Mouse (Mus musculus): ENCODE results near the gene Aox2. TPM values are rescaled to one million over a fixed set of nuclear protein-coding genes. Genes with fewer than 3 reads are reported as not detected.

The Aox2 gene
- polyA plus RNA-seq, 2 experiments: 0.01 TPM; not detected in 1

DNA sequence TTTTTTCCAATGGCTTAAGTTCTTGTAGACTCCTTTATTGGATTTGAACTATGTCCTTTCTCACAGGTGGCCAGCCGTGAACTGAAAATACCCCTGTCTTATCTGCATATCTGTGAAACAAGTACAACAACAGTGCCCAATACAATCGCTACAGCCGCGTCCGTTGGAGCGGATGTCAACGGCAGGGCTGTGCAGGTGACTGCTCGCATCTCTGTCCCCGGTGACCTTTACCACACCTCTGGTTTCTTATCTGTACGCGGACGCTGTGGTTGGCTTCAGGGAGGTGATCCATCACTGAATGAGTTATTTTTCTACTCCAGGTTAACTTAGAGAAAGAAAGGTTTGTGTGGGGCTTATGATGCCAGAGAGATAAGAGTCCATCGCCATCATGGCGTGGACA, 68.0 kb downstream of the Aox2 start:
- Histone ChIP-seq H3K27ac (no peak overlapping the region), H3K4me3 (ENCODE audit: insufficient read depth in 1 of 2, low read depth in 2 of 2, low read length in 2 of 2) (no peak overlapping the region), H3K9me3 (ENCODE audit: control insufficient read depth, low read length) (no peaks in the 10 kb centered on the region), H3K4me1 (replicated peaks; ENCODE audit: control insufficient read depth in 2 of 2, insufficient read depth in 2 of 2, low read length in 1 of 2) (no peaks in the 10 kb centered on the region), H3K9ac (replicated peaks) (no peak overlapping the region), H3K36me3 (replicated peaks; ENCODE audit: control insufficient read depth, insufficient read depth, low read depth) (no peaks in the 10 kb centered on the region), H3K4me2 (ENCODE audit: low read depth) (no peak overlapping the region), H3K27me3 (ENCODE audit: control insufficient read depth, insufficient read depth, low read length) (no peaks in the 10 kb centered on the region)
- 71% methylated on average over 14 of the region's 14 CpGs for WGBS (ENCODE audit: insufficient replicate concordance)
- no peak for ATAC-seq (ENCODE audit: insufficient read depth)
- no peak for DNase-seq (ENCODE audit: low read depth in 3 of 3, low spot score in 3 of 3)
- TF ChIP-seq EP300 (IDR thresholded peaks at IDR 0.05; ENCODE audit: low read depth): no peak
- TF ChIP-seq CTCF (IDR thresholded peaks at IDR 0.05; ENCODE audit: low read depth): no peak

DNA sequence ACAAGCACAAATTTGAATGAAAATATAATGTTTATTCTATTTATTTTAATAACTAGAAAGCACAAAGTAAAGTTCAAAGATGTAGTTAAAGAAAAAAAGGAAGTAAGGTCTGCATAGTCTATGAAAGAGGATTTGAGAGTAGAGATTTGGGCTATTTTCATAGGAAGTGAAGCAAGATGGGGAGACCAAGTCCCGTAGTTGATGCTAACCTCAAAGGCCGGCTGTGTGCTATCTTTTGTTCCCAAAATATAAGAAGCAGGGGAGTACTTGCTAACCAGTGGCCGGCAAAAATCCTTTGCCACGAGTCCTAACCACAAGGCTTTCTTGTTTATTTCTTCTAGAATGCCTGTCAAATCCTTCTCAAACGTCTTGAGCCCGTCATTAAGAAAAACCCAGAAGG, 70.6 kb downstream of the Aox2 start:
- ATAC-seq (ENCODE audit: insufficient read depth): no peak
- H3K4me1 ChIP-seq (replicated peaks; ENCODE audit: control insufficient read depth in 2 of 2, insufficient read depth in 2 of 2, low read length in 1 of 2): no peaks in the 10 kb centered on the region; a peak in 1 of 4 replicates
- TF ChIP-seq EP300 (IDR thresholded peaks at IDR 0.05; ENCODE audit: low read depth): no peak

DNA sequence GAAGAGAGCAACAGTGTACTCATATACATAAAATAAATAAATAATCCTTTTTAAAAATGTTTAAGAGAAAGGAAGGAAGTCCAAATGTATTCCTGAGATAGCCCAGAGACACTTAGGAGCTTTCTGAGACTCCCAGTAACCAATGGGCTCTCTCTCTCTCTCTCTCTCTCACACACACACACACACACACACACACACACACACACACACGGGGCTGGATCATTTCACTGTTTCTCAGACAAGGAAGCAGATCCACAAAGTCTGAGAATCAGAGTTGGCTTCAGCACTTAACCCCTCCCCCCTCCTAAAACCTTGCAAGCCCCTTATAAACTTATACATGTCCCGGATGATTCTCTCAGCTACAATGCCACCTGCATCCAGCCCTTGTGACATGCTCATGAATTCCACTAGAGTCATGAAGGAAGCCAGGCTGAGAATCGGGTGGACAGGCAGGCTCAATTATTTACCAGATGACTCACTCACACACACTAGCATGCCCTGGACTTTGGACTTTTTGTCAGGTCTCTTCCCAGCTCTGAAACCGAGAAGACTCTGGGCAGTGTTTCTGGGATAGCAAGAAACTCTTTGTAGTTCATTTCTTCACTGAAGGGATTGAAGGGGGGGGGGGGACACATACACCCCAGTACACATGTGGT, 75.2 kb downstream of the Aox2 start:
- no peak overlapping the region for H3K27ac ChIP-seq
- H3K9me3 ChIP-seq (ENCODE audit: control insufficient read depth, low read length): no peaks in the 10 kb centered on the region
- WGBS (ENCODE audit: insufficient replicate concordance): 40% methylated on average over 4 of the region's 4 CpGs
- H3K9ac ChIP-seq (replicated peaks): no peak overlapping the region
- H3K27me3 ChIP-seq (ENCODE audit: control insufficient read depth, insufficient read depth, low read length): no peaks in the 10 kb centered on the region
- DNase-seq (ENCODE audit: low read depth in 3 of 3, low spot score in 3 of 3) (peak; percentile 17 to 25 (median 17)), ATAC-seq (ENCODE audit: insufficient read depth) (peak; percentile 51; the same call in 1 of the 2 replicates)
- no peak overlapping the region for H3K4me2 ChIP-seq (ENCODE audit: low read depth)
- H3K4me3 ChIP-seq (ENCODE audit: insufficient read depth in 1 of 2, low read depth in 2 of 2, low read length in 2 of 2): no peak overlapping the region
- no peaks in the 10 kb centered on the region for H3K36me3 ChIP-seq (replicated peaks; ENCODE audit: control insufficient read depth, insufficient read depth, low read depth)
- TF ChIP-seq CTCF (IDR thresholded peaks at IDR 0.05; ENCODE audit: low read depth) (no peak), EP300 (IDR thresholded peaks at IDR 0.05; ENCODE audit: low read depth) (no peak)
- peaks cover 0 to 2% of the 10 kb centered on the region in 2 experiments; a peak in 2 of 4 replicates for H3K4me1 ChIP-seq (replicated peaks; ENCODE audit: control insufficient read depth in 2 of 2, insufficient read depth in 2 of 2, low read length in 1 of 2)

More for the DNA sequence above, 70.6 kb downstream of the Aox2 start:
- 30% methylated on average over 6 of the region's 6 CpGs for WGBS (ENCODE audit: insufficient replicate concordance)
- DNase-seq (ENCODE audit: low read depth in 3 of 3, low spot score in 3 of 3): no peak
- H3K9ac ChIP-seq (replicated peaks): no peak overlapping the region
- H3K9me3 ChIP-seq (ENCODE audit: control insufficient read depth, low read length): no peaks in the 10 kb centered on the region
- H3K4me2 ChIP-seq (ENCODE audit: low read depth): no peak overlapping the region
- H3K27ac ChIP-seq: no peak overlapping the region
- no peak overlapping the region for H3K4me3 ChIP-seq (ENCODE audit: insufficient read depth in 1 of 2, low read depth in 2 of 2, low read length in 2 of 2)
- H3K27me3 ChIP-seq (ENCODE audit: control insufficient read depth, insufficient read depth, low read length): no peaks in the 10 kb centered on the region
- no peaks in the 10 kb centered on the region for H3K36me3 ChIP-seq (replicated peaks; ENCODE audit: control insufficient read depth, insufficient read depth, low read depth)

DNA sequence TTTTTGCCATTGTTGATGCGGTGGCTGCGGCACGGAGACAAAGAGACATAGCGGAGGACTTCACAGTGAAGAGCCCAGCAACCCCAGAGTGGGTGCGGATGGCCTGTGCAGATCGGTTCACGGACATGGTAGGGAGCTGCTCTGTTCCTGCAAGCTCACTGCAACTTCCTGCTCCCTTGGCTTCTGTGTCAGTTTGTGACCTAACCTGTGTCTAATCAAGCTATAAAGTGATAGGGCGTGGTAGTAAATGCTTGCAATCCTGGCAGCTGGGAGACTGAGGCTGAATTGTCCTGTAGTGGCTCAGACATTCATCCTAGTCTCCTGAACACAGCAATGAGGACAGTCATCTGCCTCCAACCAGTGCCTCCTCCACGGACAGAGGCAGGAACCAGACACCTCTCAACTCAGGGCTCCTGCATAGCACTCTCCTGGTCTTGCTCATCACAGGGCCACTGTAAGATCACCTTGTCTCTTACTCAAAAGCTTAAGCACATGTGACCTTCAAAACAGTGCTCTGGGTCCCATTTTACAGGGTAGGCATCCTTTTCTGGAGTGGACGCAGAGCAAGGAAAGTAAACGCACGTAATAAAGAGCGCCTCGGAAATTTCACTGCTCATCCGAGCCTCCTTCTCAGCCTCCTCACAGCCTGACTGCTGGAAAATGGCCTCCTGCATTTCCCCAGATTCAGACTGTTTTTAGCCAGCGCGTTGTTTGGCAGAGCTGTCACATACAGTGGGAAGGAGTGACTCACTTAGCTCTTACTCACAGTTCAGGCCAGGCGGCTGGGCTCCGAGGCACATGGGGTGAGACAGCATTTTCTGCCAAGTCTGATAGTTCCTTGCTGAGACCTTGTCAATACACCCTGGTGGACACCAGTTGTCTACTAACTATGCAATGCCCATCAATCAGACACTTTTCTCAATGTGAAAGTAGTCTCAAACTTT, 81.1 kb downstream of the Aox2 start:
- Histone ChIP-seq H3K4me1 (replicated peaks; ENCODE audit: control insufficient read depth in 2 of 2, insufficient read depth in 2 of 2, low read length in 1 of 2) (no peaks in the 10 kb centered on the region), H3K36me3 (replicated peaks; ENCODE audit: control insufficient read depth, insufficient read depth, low read depth) (no peaks in the 10 kb centered on the region), H3K9me3 (ENCODE audit: control insufficient read depth, low read length) (no peaks in the 10 kb centered on the region), H3K27ac (no peak overlapping the region), H3K9ac (replicated peaks) (no peak overlapping the region), H3K27me3 (ENCODE audit: control insufficient read depth, insufficient read depth, low read length) (no peaks in the 10 kb centered on the region), H3K4me3 (ENCODE audit: insufficient read depth in 1 of 2, low read depth in 2 of 2, low read length in 2 of 2) (no peak overlapping the region), H3K4me2 (ENCODE audit: low read depth) (no peak overlapping the region)
- WGBS (ENCODE audit: insufficient replicate concordance): 68% methylated on average over 19 of the region's 19 CpGs
- no peak for TF ChIP-seq CTCF (IDR thresholded peaks at IDR 0.05; ENCODE audit: low read depth)
- TF ChIP-seq EP300 (IDR thresholded peaks at IDR 0.05; ENCODE audit: low read depth): no peak
- no peak for ATAC-seq (ENCODE audit: insufficient read depth)
- peak in 1 of 3 experiments; percentile 14 for DNase-seq (ENCODE audit: low read depth in 3 of 3, low spot score in 3 of 3)

DNA sequence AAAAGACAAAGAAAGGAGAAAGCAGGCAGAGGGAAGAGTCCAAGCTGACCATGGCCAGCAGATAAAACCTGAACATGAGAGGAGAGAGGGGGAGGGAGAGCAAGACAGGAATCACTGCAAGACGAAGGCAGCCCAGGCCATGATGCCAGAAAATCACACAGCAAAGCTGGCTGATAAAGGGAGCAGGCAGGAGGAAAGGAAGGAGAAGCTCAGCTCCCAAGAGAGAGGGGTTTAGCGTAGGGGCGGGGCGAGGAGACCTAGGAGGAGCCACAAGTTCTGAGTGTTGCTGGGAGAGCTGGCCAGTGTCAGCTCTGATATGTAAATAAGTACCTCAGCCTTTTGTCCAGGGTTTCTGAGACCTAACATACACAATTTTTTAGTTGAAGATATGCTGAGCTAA, 84.2 kb downstream of the Aox2 start:
- no peaks in the 10 kb centered on the region for H3K27me3 ChIP-seq (ENCODE audit: control insufficient read depth, insufficient read depth, low read length)
- H3K9ac ChIP-seq (replicated peaks): no peak overlapping the region
- H3K36me3 ChIP-seq (replicated peaks; ENCODE audit: control insufficient read depth, insufficient read depth, low read depth): no peaks in the 10 kb centered on the region
- ATAC-seq (ENCODE audit: insufficient read depth) (no peak), DNase-seq (ENCODE audit: low read depth in 3 of 3, low spot score in 3 of 3) (no peak)
- no peaks in the 10 kb centered on the region for H3K4me1 ChIP-seq (replicated peaks; ENCODE audit: control insufficient read depth in 2 of 2, insufficient read depth in 2 of 2, low read length in 1 of 2)
- H3K27ac ChIP-seq: no peak overlapping the region
- no peaks in the 10 kb centered on the region for H3K9me3 ChIP-seq (ENCODE audit: control insufficient read depth, low read length)
- no peak for TF ChIP-seq EP300 (IDR thresholded peaks at IDR 0.05; ENCODE audit: low read depth)
- TF ChIP-seq CTCF (IDR thresholded peaks at IDR 0.05; ENCODE audit: low read depth): no peak
- WGBS (ENCODE audit: insufficient replicate concordance): 36% methylated on average over 4 of the region's 4 CpGs
- H3K4me3 ChIP-seq (ENCODE audit: insufficient read depth in 1 of 2, low read depth in 2 of 2, low read length in 2 of 2): no peak overlapping the region
- no peak overlapping the region for H3K4me2 ChIP-seq (ENCODE audit: low read depth)
